Mouse (Mus musculus): ENCODE measurements around the gene Tas2r131. TPM values are rescaled to one million over a fixed set of nuclear protein-coding genes. Genes with fewer than 3 reads are reported as not detected.

The Tas2r131 gene
- polyA plus RNA-seq (2017; shearing (Covaris generic)): not detected

DNA sequence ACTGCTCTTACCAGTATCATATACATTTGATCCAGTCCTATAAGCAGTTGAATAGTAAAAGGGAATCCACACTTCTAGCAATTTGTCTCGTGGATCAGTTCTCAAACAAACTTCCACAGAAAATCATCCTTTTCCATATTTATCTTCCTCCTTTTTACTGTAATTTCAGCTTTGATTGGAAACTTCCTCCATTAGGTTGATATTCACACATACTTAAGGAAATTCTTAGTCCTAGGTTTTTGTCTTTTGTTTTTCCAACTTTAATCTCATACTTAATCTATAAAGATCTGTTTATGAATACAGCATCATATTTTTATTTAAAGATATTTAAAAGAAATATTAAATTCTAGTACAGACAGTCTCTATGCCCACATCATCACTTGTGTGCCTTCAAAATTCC lies at the start of gene Tas2r131:
TSS of gene Tas2r131 (minus strand) at position 101 of the 400 bp plus-strand sequence.

GRCm38 (mm10) chr6:132980865-132981264 lies 23.1 kb upstream of the Tas2r131 start, which contains the start of gene Tas2r109:
TSS of gene Tas2r109 (minus strand) at chr6:132980965.

GRCm38 (mm10) chr6:132950802-132951201 lies 6.9 kb downstream of the Tas2r131 start, which contains the start of gene Tas2r129:
TSS of gene Tas2r129 (plus strand) at chr6:132951102.

DNA sequence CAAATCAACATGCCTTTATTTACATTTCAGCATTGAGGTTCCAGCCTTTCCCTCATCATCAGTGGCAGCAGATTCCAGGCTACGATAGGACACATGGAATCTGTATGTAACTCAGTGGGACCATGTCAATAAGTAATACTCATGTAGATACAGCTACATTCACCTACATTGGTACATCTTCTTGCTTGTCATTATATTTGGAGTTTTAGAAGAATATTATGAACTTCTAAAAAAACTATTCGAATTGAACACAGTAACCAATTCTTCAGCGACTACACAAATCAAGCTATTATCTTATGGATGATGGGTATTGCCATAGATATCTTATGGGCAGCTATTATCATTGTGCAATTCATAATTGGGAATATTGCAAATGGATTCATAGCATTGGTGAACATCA lies 48.4 kb downstream of the Tas2r131 start, which contains the start of gene Tas2r125:
TSS of gene Tas2r125 (plus strand) at position 301 of the 400 bp plus-strand sequence.

Other genes with a start within 250 kb of the Tas2r131 start
- under 1 TPM in 1 of 2 experiments, not detected in 1; 0.23 TPM for gene Tas2r122, start 246.0 kb downstream of the Tas2r131 start, polyA plus RNA-seq (2017; shearing (Covaris generic))
- gene Tas2r115, start 219.9 kb downstream of the Tas2r131 start, polyA plus RNA-seq (2017; shearing (Covaris generic)): not detected
- gene Tas2r124, start 203.2 kb downstream of the Tas2r131 start, polyA plus RNA-seq (2017; shearing (Covaris generic)): not detected
- gene Tas2r102, start 195.8 kb downstream of the Tas2r131 start, polyA plus RNA-seq (2017; shearing (Covaris generic)): not detected
- gene Tas2r136, start 179.8 kb downstream of the Tas2r131 start, polyA plus RNA-seq (2017; shearing (Covaris generic)): not detected
- under 1 TPM in 1 of 2 experiments, not detected in 1; 0.73 TPM for gene Tas2r117, start 155.1 kb downstream of the Tas2r131 start, polyA plus RNA-seq (2017; shearing (Covaris generic))
- gene Tas2r123, start 110.8 kb downstream of the Tas2r131 start, polyA plus RNA-seq (2017; shearing (Covaris generic)): not detected
- not detected for gene Tas2r116, start 102.5 kb downstream of the Tas2r131 start, polyA plus RNA-seq (2017; shearing (Covaris generic))
- gene Tas2r110, start 89.9 kb downstream of the Tas2r131 start, polyA plus RNA-seq (2017; shearing (Covaris generic)): not detected
- gene Tas2r113, start 64.9 kb downstream of the Tas2r131 start, polyA plus RNA-seq (2017; shearing (Covaris generic)): not detected
- not detected for gene Tas2r125, start 48.3 kb downstream of the Tas2r131 start, polyA plus RNA-seq (2017; shearing (Covaris generic))
- gene Tas2r129, start 6.8 kb downstream of the Tas2r131 start, polyA plus RNA-seq (2017; shearing (Covaris generic)): not detected
- not detected for gene Tas2r109, start 23.0 kb upstream of the Tas2r131 start, polyA plus RNA-seq (2017; shearing (Covaris generic))
- under 1 TPM in 1 of 2 experiments, not detected in 1; 0.28 TPM for gene Tas2r103, start 79.2 kb upstream of the Tas2r131 start, polyA plus RNA-seq (2017; shearing (Covaris generic))
- not detected for gene Tas2r140, start 97.9 kb upstream of the Tas2r131 start, polyA plus RNA-seq (2017; shearing (Covaris generic))
- 10 to 100 TPM; 13.8 to 19.8 TPM for gene Smim10l1, start 147.0 kb upstream of the Tas2r131 start, polyA plus RNA-seq (2017; shearing (Covaris generic))